In genomic region chr13:91165200-91165599, GRCm38 (mm10) we compare ENCODE assay signal across 9 mouse cellular contexts. TPM values are rescaled to one million over a fixed set of nuclear protein-coding genes. Genes with fewer than 3 reads are reported as not detected.
DNase-seq lines count a peak whose midpoint lies in the region; ATAC-seq and TF ChIP-seq lines count a peak whose summit lies in the region.
"Had no signal": no experiment of that assay in that cellular context is flagged by ENCODE, and none has a peak within 500 bp of the region (broad histone marks: within the 10 kb centered on the region; RNA-seq: fewer than 3 reads in every experiment).

No protein-coding gene starts in this region.

- DNase-seq in liver, adult 2 months (ENCODE audit: extremely low read depth, low read depth, low spot score) = peak; percentile 4
- DNase-seq in liver, postnatal 0 days = no peak
- DNase-seq in adrenal gland, postnatal 36 days = peak; percentile 55 to 63
- DNase-seq in heart, postnatal 0 days (ENCODE audit: low spot score) = peak; percentile 48
- DNase-seq in thymus, postnatal 10 days (ENCODE audit: low spot score in 2 of 2) = no peak
- no peak for DNase-seq in gastrocnemius, postnatal 4 days (ENCODE audit: low spot score in 2 of 2)
- DNase-seq in thymus, postnatal 0 days (ENCODE audit: low spot score) = no peak

- no peaks in the 10 kb centered on the region for H3K79me2 ChIP-seq in liver, adult 2 months (ENCODE audit: control insufficient read depth, insufficient read depth, low read length)

- H3K9ac ChIP-seq in liver, adult 2 months (ENCODE audit: low read depth, low read length) = no peak overlapping the region
- no peak overlapping the region for H3K9ac ChIP-seq in liver, postnatal 0 days (replicated peaks)
- H3K9ac ChIP-seq in heart, postnatal 0 days (replicated peaks; ENCODE audit: low read depth, low read length) = no peak overlapping the region
- no peak overlapping the region for H3K9ac ChIP-seq in stomach, embryonic 15.5 days
- H3K9ac ChIP-seq: hindbrain, embryonic 15.5 days had no signal

- no peak overlapping the region for H3K4me2 ChIP-seq in liver, postnatal 0 days (ENCODE audit: low read depth, low read length)
- 0 out of 2 replicates have a peak overlapping the region, but pooled peaks have one; percentile 3 for H3K4me2 ChIP-seq in heart, postnatal 0 days (ENCODE audit: low read depth, low read length)
- no peak overlapping the region for H3K4me2 ChIP-seq in stomach, embryonic 15.5 days
- H3K4me2 ChIP-seq: hindbrain, embryonic 15.5 days had no signal

- no peak for TF ChIP-seq CTCF in liver, adult 2 months (IDR thresholded peaks at IDR 0.05; ENCODE audit: low read depth, low read length)
- no peak for TF ChIP-seq CTCF in liver, postnatal 0 days (IDR thresholded peaks at IDR 0.05; ENCODE audit: low read depth)
- TF ChIP-seq CTCF in heart, postnatal 0 days (IDR thresholded peaks at IDR 0.05; ENCODE audit: low read depth) = no peak

- TF ChIP-seq EP300 in liver, postnatal 0 days (IDR thresholded peaks at IDR 0.05; ENCODE audit: low read depth) = no peak
- no peak for TF ChIP-seq EP300 in heart, postnatal 0 days (IDR thresholded peaks at IDR 0.05; ENCODE audit: low read depth)

- no peak overlapping the region for H3K27ac ChIP-seq in liver, adult 2 months (replicated peaks; ENCODE audit: insufficient read depth, low read depth, low read length)
- no peak overlapping the region for H3K27ac ChIP-seq in liver, postnatal 0 days (ENCODE audit: low read depth)
- peak overlapping the region; percentile 61 for H3K27ac ChIP-seq in heart, postnatal 0 days (ENCODE audit: low read depth)
- H3K27ac ChIP-seq in stomach, embryonic 15.5 days = peak overlapping the region; percentile 69; the same call in 1 of the 2 replicates
- H3K27ac ChIP-seq: hindbrain, embryonic 15.5 days had no signal

- no peaks in the 10 kb centered on the region for H3K36me3 ChIP-seq in liver, adult 2 months (ENCODE audit: control insufficient read depth, insufficient read depth, low read length)
- H3K36me3 ChIP-seq in liver, postnatal 0 days (replicated peaks; ENCODE audit: insufficient read depth, low read length) = no peaks in the 10 kb centered on the region
- H3K36me3 ChIP-seq in heart, postnatal 0 days (replicated peaks; ENCODE audit: control insufficient read depth, insufficient read depth, low read length) = no peaks in the 10 kb centered on the region
- H3K36me3 ChIP-seq in stomach, embryonic 15.5 days = no peaks in the 10 kb centered on the region
- H3K36me3 ChIP-seq: hindbrain, embryonic 15.5 days had no signal

- 75% methylated on average over 6 of the region's 6 CpGs for WGBS in liver, adult 2 months
- WGBS in liver, postnatal 0 days (ENCODE audit: insufficient replicate concordance) = 70% methylated on average over 6 of the region's 6 CpGs
- WGBS in heart, postnatal 0 days = 47% methylated on average over 6 of the region's 6 CpGs
- WGBS in stomach, embryonic 15.5 days = 45% methylated on average over 6 of the region's 6 CpGs

- H3K9me3 ChIP-seq in liver, postnatal 0 days (ENCODE audit: low read length) = no peaks in the 10 kb centered on the region
- H3K9me3 ChIP-seq in heart, postnatal 0 days (replicated peaks; ENCODE audit: control insufficient read depth, low read length) = no peaks in the 10 kb centered on the region
- no peaks in the 10 kb centered on the region for H3K9me3 ChIP-seq in stomach, embryonic 15.5 days
- H3K9me3 ChIP-seq: hindbrain, embryonic 15.5 days had no signal

- no peak for TF ChIP-seq POLR2A in liver, adult 2 months (IDR thresholded peaks at IDR 0.05; ENCODE audit: extremely low read depth, insufficient read depth, low read length)

- ATAC-seq in liver, postnatal 0 days = no peak
- peak; percentile 52 for ATAC-seq in heart, postnatal 0 days (ENCODE audit: insufficient read depth, low read depth)
- ATAC-seq in stomach, embryonic 15.5 days (ENCODE audit: insufficient read depth, low FRiP score, low read depth) = peak; percentile 59; the same call in 1 of the 2 replicates

- H3K4me1 ChIP-seq in liver, adult 2 months (ENCODE audit: control insufficient read depth, insufficient read depth, low read length) = no peaks in the 10 kb centered on the region
- 0 out of 2 replicates have a peak, but pooled peaks cover 3% of the 10 kb centered on the region for H3K4me1 ChIP-seq in liver, postnatal 0 days (ENCODE audit: insufficient read depth)
- H3K4me1 ChIP-seq in heart, postnatal 0 days (ENCODE audit: control insufficient read depth, insufficient read depth) = peaks cover 26% of the 10 kb centered on the region
- peaks cover 5% of the 10 kb centered on the region; the same call in 1 of the 2 replicates for H3K4me1 ChIP-seq in stomach, embryonic 15.5 days
- H3K4me1 ChIP-seq: hindbrain, embryonic 15.5 days had no signal

- H3K27me3 ChIP-seq in liver, adult 2 months (ENCODE audit: control insufficient read depth, insufficient read depth, low read length) = no peaks in the 10 kb centered on the region
- H3K27me3 ChIP-seq in liver, postnatal 0 days (ENCODE audit: insufficient read depth, low read length) = no peaks in the 10 kb centered on the region
- H3K27me3 ChIP-seq in heart, postnatal 0 days (ENCODE audit: control insufficient read depth, insufficient read depth, low read length) = no peaks in the 10 kb centered on the region
- no peaks in the 10 kb centered on the region for H3K27me3 ChIP-seq in stomach, embryonic 15.5 days (replicated peaks)
- H3K27me3 ChIP-seq: hindbrain, embryonic 15.5 days had no signal

- H3K4me3 ChIP-seq in liver, adult 2 months (ENCODE audit: insufficient read depth, low read depth, low read length) = no peak overlapping the region
- H3K4me3 ChIP-seq in liver, postnatal 0 days (ENCODE audit: low read depth, low read length) = no peak overlapping the region
- H3K4me3 ChIP-seq in heart, postnatal 0 days (ENCODE audit: low read depth, low read length) = no peak overlapping the region
- no peak overlapping the region for H3K4me3 ChIP-seq in stomach, embryonic 15.5 days (replicated peaks)
- H3K4me3 ChIP-seq: hindbrain, embryonic 15.5 days had no signal

RNA-seq across cellular contexts. Expression of gene Atg10, which starts 58.6 kb away (rescaled TPM):
- total RNA-seq in liver, adult 2 months (2014; rRNA removed) = 5.3 and 5.6 TPM in 2 replicates
- 0.94 and 1.2 TPM in 2 replicates for polyA plus RNA-seq in liver, adult 2 months (2012; rRNA removed)
- 4.8 and 5.5 TPM in 2 replicates for polyA plus RNA-seq in liver, postnatal 0 days (2015; fragmentation: Nextera tagmentation; extraction: Ambion mirVana)
- 10 to 100 TPM; 15.2 to 22.1 TPM for total RNA-seq in adrenal gland, postnatal 36 days (2021)
- 6.7 and 24.7 TPM in 2 replicates for total RNA-seq in heart, postnatal 0 days (2014; rRNA removed; ENCODE audit: low replicate concordance)
- 41.8 and 44.3 TPM in 2 replicates for polyA plus RNA-seq in heart, postnatal 0 days (2015; fragmentation: Nextera tagmentation; extraction: Ambion mirVana)
- 12.6 and 12.8 TPM in 2 replicates for polyA plus RNA-seq in stomach, embryonic 15.5 days (2015; fragmentation: Nextera tagmentation; extraction: Ambion mirVana)
- 10 to 100 TPM; 12.0 to 13.8 TPM for total RNA-seq in gastrocnemius, postnatal 4 days (2021)
- 18.0 and 21.7 TPM in 2 replicates for polyA plus RNA-seq in thymus, postnatal 0 days (2015; fragmentation: Nextera tagmentation; extraction: Ambion mirVana)

Comparison
In these comparisons a context has a peak if more than half of its experiments do, and no peak if none do; other contexts are left out.
1. DNase-seq: peak in liver, adult 2 months (single experiment), adrenal gland, postnatal 36 days (2 of 2) and heart, postnatal 0 days (single experiment); none in liver, postnatal 0 days (single experiment), thymus, postnatal 10 days (0 of 2), gastrocnemius, postnatal 4 days (0 of 2) and thymus, postnatal 0 days (single experiment).
2. H3K27ac ChIP-seq: peak in heart, postnatal 0 days (single experiment) and stomach, embryonic 15.5 days (single experiment); none in liver, adult 2 months (single experiment) and liver, postnatal 0 days (single experiment).